17 mouse cellular contexts compared by ENCODE assay signal in the genomic region with DNA sequence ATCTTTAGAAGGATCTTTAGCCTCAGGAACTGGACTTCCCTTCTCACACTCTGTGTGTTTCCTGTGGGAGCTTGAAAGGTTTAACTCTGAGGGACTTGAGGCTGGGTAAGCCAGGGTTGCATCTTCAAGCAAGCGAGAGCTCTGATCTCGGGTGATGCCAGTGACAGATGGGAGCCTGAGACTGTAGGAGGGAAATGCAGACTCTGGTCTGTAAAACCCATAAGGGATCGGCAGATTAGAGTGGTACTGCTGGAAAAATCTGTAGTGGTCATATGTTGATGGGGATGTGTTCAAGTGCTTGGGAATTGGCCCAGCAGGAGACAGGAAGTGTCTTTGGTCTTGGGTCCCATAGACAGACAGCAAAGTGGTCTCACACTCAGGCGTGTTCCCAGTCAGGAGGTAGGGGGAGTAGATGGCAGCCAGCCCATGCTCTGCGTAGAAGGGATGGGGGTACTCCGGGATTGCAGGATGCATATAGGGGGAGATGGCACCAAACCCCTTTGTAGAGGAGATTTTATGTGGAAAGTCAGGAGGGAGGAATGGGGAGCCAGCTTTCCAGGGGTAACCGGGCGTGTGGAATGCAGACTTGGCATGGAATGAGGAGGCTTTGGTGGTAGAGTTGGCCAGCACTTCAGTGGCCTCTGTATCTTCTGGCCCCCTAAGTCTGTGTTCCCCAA. TPM values are rescaled to one million over a fixed set of nuclear protein-coding genes. Genes with fewer than 3 reads are reported as not detected.
DNase-seq lines count a peak whose midpoint lies in the region; ATAC-seq and TF ChIP-seq lines count a peak whose summit lies in the region.
"Had no signal": no experiment of that assay in that cellular context is flagged by ENCODE, and none has a peak within 500 bp of the region (broad histone marks: within the 10 kb centered on the region; RNA-seq: fewer than 3 reads in every experiment).

No protein-coding gene starts in this region.

- DNase-seq in forebrain, embryonic 14.5 days (ENCODE audit: low spot score) = peak; percentile 25
- DNase-seq in hindbrain, postnatal 0 days (ENCODE audit: low spot score) = peak; percentile 36
- no peak for DNase-seq in hindbrain, embryonic 11.5 days (ENCODE audit: low spot score)
- DNase-seq in brain, embryonic 14.5 days (ENCODE audit: low read depth) = peak; percentile 27
- peak; percentile 41 to 47 for DNase-seq in layer of hippocampus, adult 8-10 months (ENCODE audit: low spot score in 2 of 2)
- DNase-seq in thymus, adult 2 months = no peak
- no peak for DNase-seq in embryo, embryonic 10 days (ENCODE audit: low spot score)
- DNase-seq: adrenal gland, postnatal 36 days; gastrocnemius, postnatal 10 days; kidney, postnatal 14 days; lung, postnatal 4 days had no signal

- no peaks in the 10 kb centered on the region for H3K4me1 ChIP-seq in forebrain, embryonic 14.5 days (ENCODE audit: control insufficient read depth, insufficient read depth, low read length)
- H3K4me1 ChIP-seq in forebrain, embryonic 13.5 days = peaks cover 11% of the 10 kb centered on the region; the same call in 1 of the 2 replicates
- 0 out of 2 replicates have a peak, but pooled peaks cover 9% of the 10 kb centered on the region for H3K4me1 ChIP-seq in hindbrain, postnatal 0 days (ENCODE audit: insufficient read depth, low read length)
- no peaks in the 10 kb centered on the region for H3K4me1 ChIP-seq in hindbrain, embryonic 11.5 days (replicated peaks; ENCODE audit: control insufficient read depth, insufficient read depth, low read length)
- H3K4me1 ChIP-seq in thymus, adult 2 months (replicated peaks; ENCODE audit: control insufficient read depth, insufficient read depth, low read length) = no peaks in the 10 kb centered on the region
- H3K4me1 ChIP-seq: midbrain, embryonic 15.5 days had no signal

- no peaks in the 10 kb centered on the region for H3K27me3 ChIP-seq in forebrain, embryonic 14.5 days (replicated peaks; ENCODE audit: control insufficient read depth, insufficient read depth, low read length)
- no peaks in the 10 kb centered on the region for H3K27me3 ChIP-seq in forebrain, embryonic 13.5 days
- no peaks in the 10 kb centered on the region for H3K27me3 ChIP-seq in hindbrain, postnatal 0 days (ENCODE audit: insufficient read depth, low read length)
- no peaks in the 10 kb centered on the region for H3K27me3 ChIP-seq in hindbrain, embryonic 11.5 days (ENCODE audit: control insufficient read depth, insufficient read depth, low read length)
- H3K27me3 ChIP-seq in thymus, adult 2 months (ENCODE audit: control insufficient read depth, insufficient read depth, low read length) = no peaks in the 10 kb centered on the region
- H3K27me3 ChIP-seq: midbrain, embryonic 15.5 days had no signal

- TF ChIP-seq POLR2A in brain, embryonic 14.5 days (IDR thresholded peaks at IDR 0.05; ENCODE audit: borderline replicate concordance, extremely low read depth, insufficient read depth, insufficient read length, poor library complexity, severe bottlenecking) = no peak
- no peak for TF ChIP-seq POLR2A in thymus, adult 2 months (IDR thresholded peaks at IDR 0.05; ENCODE audit: control insufficient read depth, extremely low read depth, insufficient read depth, low read length, poor library complexity)

- H3K9me3 ChIP-seq in forebrain, embryonic 14.5 days (replicated peaks; ENCODE audit: control insufficient read depth, low read length) = no peaks in the 10 kb centered on the region
- no peaks in the 10 kb centered on the region for H3K9me3 ChIP-seq in forebrain, embryonic 13.5 days (replicated peaks)
- no peaks in the 10 kb centered on the region for H3K9me3 ChIP-seq in hindbrain, postnatal 0 days (ENCODE audit: low read length)
- H3K9me3 ChIP-seq in hindbrain, embryonic 11.5 days (ENCODE audit: control insufficient read depth, low read length) = no peaks in the 10 kb centered on the region
- H3K9me3 ChIP-seq: midbrain, embryonic 15.5 days had no signal

- no peak for TF ChIP-seq CTCF in hindbrain, postnatal 0 days (IDR thresholded peaks at IDR 0.05; ENCODE audit: low read depth)
- TF ChIP-seq CTCF in brain, embryonic 14.5 days (IDR thresholded peaks at IDR 0.05; ENCODE audit: borderline replicate concordance, extremely low read depth, insufficient read depth, insufficient read length) = no peak
- no peak for TF ChIP-seq CTCF in thymus, adult 2 months (IDR thresholded peaks at IDR 0.05; ENCODE audit: borderline replicate concordance, control insufficient read depth, extremely low read depth, insufficient read depth, low read length, poor library complexity)

- H3K36me3 ChIP-seq in forebrain, embryonic 14.5 days (ENCODE audit: control insufficient read depth, insufficient read depth, low read length) = no peaks in the 10 kb centered on the region
- no peaks in the 10 kb centered on the region for H3K36me3 ChIP-seq in forebrain, embryonic 13.5 days (ENCODE audit: poor library complexity, severe bottlenecking)
- H3K36me3 ChIP-seq in hindbrain, postnatal 0 days (ENCODE audit: insufficient read depth, low read length) = no peaks in the 10 kb centered on the region
- H3K36me3 ChIP-seq in hindbrain, embryonic 11.5 days (ENCODE audit: control insufficient read depth, insufficient read depth, low read length) = no peaks in the 10 kb centered on the region
- no peaks in the 10 kb centered on the region for H3K36me3 ChIP-seq in thymus, adult 2 months (ENCODE audit: control insufficient read depth, insufficient read depth, low read length)
- H3K36me3 ChIP-seq: midbrain, embryonic 15.5 days had no signal

- no peak overlapping the region for H3K27ac ChIP-seq in forebrain, embryonic 14.5 days (ENCODE audit: low read depth, low read length)
- H3K27ac ChIP-seq in forebrain, embryonic 13.5 days = no peak overlapping the region
- H3K27ac ChIP-seq in hindbrain, postnatal 0 days = peak overlapping the region; percentile 11; the same call in 1 of the 2 replicates
- H3K27ac ChIP-seq in hindbrain, embryonic 11.5 days (ENCODE audit: low read depth, low read length) = no peak overlapping the region
- no peak overlapping the region for H3K27ac ChIP-seq in thymus, adult 2 months (ENCODE audit: control insufficient read depth, insufficient read depth, low read length)
- H3K27ac ChIP-seq: liver, embryonic 14.5 days; midbrain, embryonic 15.5 days had no signal

- no peak overlapping the region for H3K9ac ChIP-seq in forebrain, embryonic 14.5 days (ENCODE audit: low read length)
- no peak overlapping the region for H3K9ac ChIP-seq in forebrain, embryonic 13.5 days
- H3K9ac ChIP-seq in hindbrain, postnatal 0 days (replicated peaks; ENCODE audit: low read length) = no peak overlapping the region
- no peak overlapping the region for H3K9ac ChIP-seq in hindbrain, embryonic 11.5 days (ENCODE audit: low read depth, low read length)
- H3K9ac ChIP-seq: liver, embryonic 14.5 days; midbrain, embryonic 15.5 days had no signal

- peak; percentile 48; the same call in 1 of the 2 replicates for ATAC-seq in forebrain, embryonic 14.5 days
- no peak for ATAC-seq in forebrain, embryonic 13.5 days
- ATAC-seq in hindbrain, postnatal 0 days = no peak
- ATAC-seq in hindbrain, embryonic 11.5 days (ENCODE audit: low FRiP score) = no peak
- ATAC-seq: intestine, embryonic 16.5 days; midbrain, embryonic 15.5 days had no signal

- WGBS in forebrain, embryonic 14.5 days = 76% methylated on average over 8 of the region's 8 CpGs
- 93% methylated on average over 8 of the region's 8 CpGs for WGBS in forebrain, embryonic 13.5 days
- 46% methylated on average over 8 of the region's 8 CpGs for WGBS in hindbrain, postnatal 0 days
- WGBS in hindbrain, embryonic 11.5 days = 93% methylated on average over 8 of the region's 8 CpGs
- WGBS in thymus, adult 2 months = 92% methylated on average over 8 of the region's 8 CpGs

- no peak overlapping the region for H3K4me3 ChIP-seq in forebrain, embryonic 14.5 days (ENCODE audit: low read depth, low read length)
- H3K4me3 ChIP-seq in forebrain, embryonic 13.5 days = no peak overlapping the region
- no peak overlapping the region for H3K4me3 ChIP-seq in hindbrain, postnatal 0 days (ENCODE audit: low read length)
- no peak overlapping the region for H3K4me3 ChIP-seq in hindbrain, embryonic 11.5 days (ENCODE audit: low read depth, low read length)
- H3K4me3 ChIP-seq in thymus, adult 2 months (ENCODE audit: control insufficient read depth, insufficient read depth, low read length) = no peak overlapping the region
- H3K4me3 ChIP-seq: midbrain, embryonic 15.5 days had no signal

- no peak overlapping the region for H3K4me2 ChIP-seq in forebrain, embryonic 14.5 days (ENCODE audit: low read length)
- H3K4me2 ChIP-seq in forebrain, embryonic 13.5 days = no peak overlapping the region
- H3K4me2 ChIP-seq in hindbrain, postnatal 0 days (ENCODE audit: low read depth, low read length) = no peak overlapping the region
- H3K4me2 ChIP-seq in hindbrain, embryonic 11.5 days (replicated peaks; ENCODE audit: low read depth, low read length) = no peak overlapping the region
- H3K4me2 ChIP-seq: midbrain, embryonic 15.5 days had no signal

RNA-seq across cellular contexts. Expression of gene Zfp750, which starts 6.1 kb away (rescaled TPM):
- polyA plus RNA-seq in forebrain, embryonic 14.5 days (2014; fragmentation: Nextera tagmentation; extraction: Ambion mirVana) = 0.09 TPM in 1 of 2 replicates, not detected in the other
- polyA plus RNA-seq in forebrain, embryonic 13.5 days (2015; fragmentation: Nextera tagmentation; extraction: Ambion mirVana) = 0.19 and 0.44 TPM in 2 replicates
- total RNA-seq in hindbrain, postnatal 0 days (2014; rRNA removed) = 0.05 TPM in 1 of 2 replicates, not detected in the other
- 0.18 and 0.21 TPM in 2 replicates for polyA plus RNA-seq in hindbrain, postnatal 0 days (2015; fragmentation: Nextera tagmentation; extraction: Ambion mirVana)
- polyA plus RNA-seq in hindbrain, embryonic 11.5 days (2014; fragmentation: Nextera tagmentation; extraction: Ambion mirVana) = 0.46 and 0.79 TPM in 2 replicates
- polyA plus RNA-seq in brain, embryonic 14.5 days (2012; rRNA removed) = 0.45 and 0.62 TPM in 2 replicates
- total RNA-seq in layer of hippocampus, adult 8-10 months (2022) = under 1 TPM in 3 of 4 experiments, not detected in 1; 0.14 to 0.37 (median 0.16) TPM
- 2.3 and 2.4 TPM in 2 replicates for polyA plus RNA-seq in thymus, adult 2 months (2012; rRNA removed)
- total RNA-seq: common myeloid progenitor, adult 5-6 weeks; gastrocnemius, postnatal 10 days; left cerebral cortex, postnatal 14 days had no signal

Comparison
In these comparisons a context has a peak if more than half of its experiments do, and no peak if none do; other contexts are left out.
1. DNase-seq: peak in forebrain, embryonic 14.5 days (single experiment), hindbrain, postnatal 0 days (single experiment), brain, embryonic 14.5 days (single experiment) and layer of hippocampus, adult 8-10 months (2 of 2); none in hindbrain, embryonic 11.5 days (single experiment), thymus, adult 2 months (single experiment) and embryo, embryonic 10 days (single experiment).